Mouse (Mus musculus): ENCODE results near the gene Dab2ip.

Dab2ip gene

GRCm38 (mm10) chr2:35595102-35595501 lies 37.0 kb downstream of the Dab2ip start:
- DNase-seq (ENCODE audit: low spot score in 2 of 2): no peak

GRCm38 (mm10) chr2:35595718-35596117 lies 37.7 kb downstream of the Dab2ip start:
- no peak for DNase-seq (ENCODE audit: low spot score in 2 of 2)

GRCm38 (mm10) chr2:35596796-35597195 lies 38.7 kb downstream of the Dab2ip start:
- no peak for DNase-seq (ENCODE audit: low spot score in 2 of 2)

- DNase-seq (ENCODE audit: low spot score in 2 of 2): no peak
Observed at GRCm38 (mm10) chr2:35598819-35599218, 40.8 kb downstream of the Dab2ip start.

- no peak for DNase-seq (ENCODE audit: low spot score in 2 of 2)
Observed at GRCm38 (mm10) chr2:35601665-35602064, 43.6 kb downstream of the Dab2ip start.

- DNase-seq (ENCODE audit: low spot score in 2 of 2): no peak
Observed at GRCm38 (mm10) chr2:35607476-35607875, 49.4 kb downstream of the Dab2ip start.

- DNase-seq (ENCODE audit: low spot score in 2 of 2): no peak
Observed at GRCm38 (mm10) chr2:35608856-35609255, 50.8 kb downstream of the Dab2ip start.

GRCm38 (mm10) chr2:35609317-35609716 lies 51.3 kb downstream of the Dab2ip start:
- no peak for DNase-seq (ENCODE audit: low spot score in 2 of 2)

- no peak for DNase-seq (ENCODE audit: low spot score in 2 of 2)
Observed at GRCm38 (mm10) chr2:35610168-35610951, 52.3 kb downstream of the Dab2ip start.

GRCm38 (mm10) chr2:35610976-35611375 lies 52.9 kb downstream of the Dab2ip start:
- DNase-seq (ENCODE audit: low spot score in 2 of 2): no peak

GRCm38 (mm10) chr2:35611645-35612044 lies 53.6 kb downstream of the Dab2ip start:
- no peak for DNase-seq (ENCODE audit: low spot score in 2 of 2)

- no peak for DNase-seq (ENCODE audit: low spot score in 2 of 2)
Observed at GRCm38 (mm10) chr2:35612297-35612696, 54.2 kb downstream of the Dab2ip start.

- DNase-seq (ENCODE audit: low spot score in 2 of 2): no peak
Observed at GRCm38 (mm10) chr2:35613946-35614353, 55.9 kb downstream of the Dab2ip start.

- DNase-seq (ENCODE audit: low spot score in 2 of 2): no peak
Observed at GRCm38 (mm10) chr2:35614411-35614810, 56.3 kb downstream of the Dab2ip start.

GRCm38 (mm10) chr2:35615366-35615765 lies 57.3 kb downstream of the Dab2ip start:
- DNase-seq (ENCODE audit: low spot score in 2 of 2): no peak

- no peak for DNase-seq (ENCODE audit: low spot score in 2 of 2)
Observed at GRCm38 (mm10) chr2:35615977-35616376, 57.9 kb downstream of the Dab2ip start.

- no peak for DNase-seq (ENCODE audit: low spot score in 2 of 2)
Observed at GRCm38 (mm10) chr2:35616891-35617658, 59.0 kb downstream of the Dab2ip start.

GRCm38 (mm10) chr2:35618981-35619380 lies 60.9 kb downstream of the Dab2ip start:
- DNase-seq (ENCODE audit: low spot score in 2 of 2): no peak

GRCm38 (mm10) chr2:35619532-35619931 lies 61.5 kb downstream of the Dab2ip start:
- DNase-seq (ENCODE audit: low spot score in 2 of 2): no peak

GRCm38 (mm10) chr2:35620364-35621224 lies 62.5 kb downstream of the Dab2ip start:
- DNase-seq (ENCODE audit: low spot score in 2 of 2): no peak

GRCm38 (mm10) chr2:35621225-35621519 lies 63.1 kb downstream of the Dab2ip start:
- DNase-seq (ENCODE audit: low spot score in 2 of 2): no peak

GRCm38 (mm10) chr2:35621796-35622195 lies 63.7 kb downstream of the Dab2ip start:
- no peak for DNase-seq (ENCODE audit: low spot score in 2 of 2)

Measured in spleen, postnatal 14 days (tissue).